Mouse (Mus musculus) ovary, postnatal 10 days (tissue): ENCODE results near the gene Gm13271.
"Not testable (repeated sequence)": the region's sequence is repeated elsewhere in the genome, so short reads cannot be mapped to it uniquely, and the experiment has no call there.

Source experiments
- DNase-seq: peaks from one replicate; pipeline ENCODE4 v3.0.0; 2022; ENCODE audit warnings: low spot score

The Gm13271 gene

GRCm38 (mm10) chr4:88760431-88760830, 5.8 kb downstream of the Gm13271 start:
- peak; percentile 24 for DNase-seq

GRCm38 (mm10) chr4:88761776-88762175, 7.1 kb downstream of the Gm13271 start:
- DNase-seq: peak; percentile 88

GRCm38 (mm10) chr4:88762341-88762740, 7.7 kb downstream of the Gm13271 start:
- DNase-seq: not testable (repeated sequence)

- peak; percentile 8 for DNase-seq
Observed at GRCm38 (mm10) chr4:88763384-88764018, 8.8 kb downstream of the Gm13271 start.

GRCm38 (mm10) chr4:88773534-88773933, 18.9 kb downstream of the Gm13271 start, which contains the start of gene Gm13290:
TSS of gene Gm13290 (plus strand) at chr4:88773834.
- DNase-seq: not testable (repeated sequence)

- not testable (repeated sequence) for DNase-seq
Observed at GRCm38 (mm10) chr4:88776622-88777021, 22.0 kb downstream of the Gm13271 start, which contains the start of gene Gm13289. TSS of gene Gm13289 (plus strand) at chr4:88776922.

- not testable (repeated sequence) for DNase-seq
Observed at GRCm38 (mm10) chr4:88779550-88779949, 24.9 kb downstream of the Gm13271 start, which contains the start of gene Gm13272. TSS of gene Gm13272 (plus strand) at chr4:88779850.

- DNase-seq: not testable (repeated sequence)
Observed at GRCm38 (mm10) chr4:88780320-88780719, 25.7 kb downstream of the Gm13271 start.

GRCm38 (mm10) chr4:88781831-88782230, 27.2 kb downstream of the Gm13271 start, which contains the start of gene Ifnz:
TSS of gene Ifnz (plus strand) at chr4:88782131.
- not testable (repeated sequence) for DNase-seq

- DNase-seq: not testable (repeated sequence)
Observed at GRCm38 (mm10) chr4:88782335-88782734, 27.7 kb downstream of the Gm13271 start.

- not testable (repeated sequence) for DNase-seq
Observed at GRCm38 (mm10) chr4:88785409-88785808, 30.7 kb downstream of the Gm13271 start, which contains the start of gene Gm13276. TSS of gene Gm13276 (plus strand) at chr4:88785709.

- not testable (repeated sequence) for DNase-seq
Observed at GRCm38 (mm10) chr4:88788402-88788801, 33.7 kb downstream of the Gm13271 start, which contains the start of gene Gm13277. TSS of gene Gm13277 (plus strand) at chr4:88788632.

- DNase-seq: not testable (repeated sequence)
Observed at GRCm38 (mm10) chr4:88791250-88791649, 36.6 kb downstream of the Gm13271 start, which contains the start of gene Gm13278. TSS of gene Gm13278 (plus strand) at chr4:88791550.

GRCm38 (mm10) chr4:88793936-88794675, 39.4 kb downstream of the Gm13271 start, which contains the start of gene Gm13275:
TSS of gene Gm13275 (plus strand) at chr4:88794487.
- peak; percentile 96 for DNase-seq

- DNase-seq: not testable (repeated sequence)
Observed at GRCm38 (mm10) chr4:88797097-88797496, 42.4 kb downstream of the Gm13271 start, which contains the start of gene Gm13279. TSS of gene Gm13279 (plus strand) at chr4:88797397.

GRCm38 (mm10) chr4:88799365-88799764, 44.7 kb downstream of the Gm13271 start, which contains the start of gene Gm13285:
TSS of gene Gm13285 (plus strand) at chr4:88799665.
- DNase-seq: not testable (repeated sequence)

GRCm38 (mm10) chr4:88802954-88803353, 48.3 kb downstream of the Gm13271 start, which contains the start of gene Gm13287:
TSS of gene Gm13287 (plus strand) at chr4:88803254.
- DNase-seq: not testable (repeated sequence)
